Mouse (Mus musculus) spleen, postnatal 36 days (tissue): ENCODE measurements around the gene Agtr1a.

ENCODE experiments used
- DNase-seq, 2 experiments: peaks; one replicate each; pipeline ENCODE4 v3.0.0; 2022; ENCODE audit warnings: low spot score in 2 of 2, mixed read lengths in 1 of 2

Gene Agtr1a

DNA sequence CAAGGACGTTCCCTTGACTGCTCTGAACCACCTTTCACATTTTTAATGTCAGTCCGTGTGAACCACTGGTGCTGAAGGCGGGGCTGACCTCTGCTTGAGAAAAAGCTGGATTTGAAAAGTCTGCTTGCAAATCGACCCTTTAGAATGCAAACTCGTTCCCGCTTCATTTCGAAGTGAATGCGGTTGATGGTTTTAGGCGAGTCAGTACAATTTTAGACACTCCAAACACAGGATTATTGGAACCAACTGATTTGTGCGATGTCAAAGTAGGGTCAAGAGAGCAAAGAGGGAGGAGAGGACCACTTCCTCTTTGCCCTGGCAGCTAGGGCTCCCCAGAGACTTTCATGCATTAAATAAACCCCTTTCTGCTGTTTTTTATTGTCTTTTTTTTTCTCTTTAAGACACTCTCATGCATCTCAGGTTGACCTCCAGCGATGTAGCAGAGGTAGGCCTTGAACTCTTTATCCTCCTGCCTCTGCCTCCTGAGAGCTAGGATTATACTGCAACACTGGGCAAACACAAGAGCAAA, 27.9 kb downstream of the Agtr1a start:
- no peak for DNase-seq

DNA sequence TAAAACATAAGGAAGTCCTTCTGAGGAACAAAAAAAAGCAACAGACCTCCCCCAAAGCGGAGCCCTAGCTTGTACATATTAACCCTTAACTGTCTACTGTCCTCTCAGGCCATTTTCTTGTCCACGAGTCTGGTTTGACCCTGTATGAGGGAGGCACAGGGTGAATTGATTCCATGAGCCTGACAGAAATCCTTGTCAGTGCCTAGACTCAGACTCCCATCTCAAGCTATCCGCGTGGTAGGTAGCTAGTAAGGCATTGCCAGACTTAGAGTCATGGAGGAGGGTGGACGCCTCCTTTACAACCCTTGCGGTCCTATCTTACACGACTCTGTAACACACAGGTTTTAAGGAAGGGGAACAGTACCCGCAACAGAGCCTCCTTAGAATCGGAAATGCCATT, 28.5 kb downstream of the Agtr1a start:
- no peak for DNase-seq

DNA sequence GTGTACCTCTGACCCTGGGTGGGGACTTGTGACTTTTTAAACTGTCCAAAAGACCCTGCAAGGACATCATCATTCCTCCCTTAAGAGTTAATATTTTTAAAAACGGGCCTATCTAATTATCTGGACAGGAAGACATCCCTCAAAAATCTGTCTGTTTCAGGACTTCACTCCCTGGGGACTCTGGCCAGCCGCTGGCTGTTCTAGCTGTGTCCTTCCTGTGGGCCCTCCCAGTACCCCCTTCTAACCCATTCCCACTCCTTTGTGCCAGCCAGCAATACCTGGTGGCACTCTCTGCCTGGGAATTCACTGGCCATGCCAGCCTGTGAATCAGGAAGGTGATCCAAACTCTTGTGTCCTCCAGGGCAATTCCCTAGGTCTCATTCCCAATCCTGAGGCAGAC, 29.1 kb downstream of the Agtr1a start:
- no peak for DNase-seq

DNA sequence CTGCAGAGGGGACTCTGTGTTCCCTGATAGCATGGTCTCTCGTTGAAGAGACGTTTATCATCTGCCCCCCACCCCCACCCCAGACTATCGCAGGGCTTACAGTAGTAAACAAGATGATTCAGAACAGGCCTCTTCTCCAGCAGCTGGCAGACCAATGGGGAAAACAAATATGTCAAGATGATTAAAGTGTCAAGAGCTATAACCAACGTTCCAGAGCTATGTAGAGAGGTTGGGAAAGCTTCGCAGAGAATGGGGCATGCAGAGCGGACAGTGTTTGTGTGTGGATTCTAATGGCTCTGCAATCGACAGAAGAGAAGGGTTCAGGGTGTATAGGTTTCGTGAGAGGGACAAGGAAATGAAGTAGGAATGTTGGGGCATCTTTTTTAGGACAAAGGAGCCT, 31.9 kb downstream of the Agtr1a start:
- no peak for DNase-seq

DNA sequence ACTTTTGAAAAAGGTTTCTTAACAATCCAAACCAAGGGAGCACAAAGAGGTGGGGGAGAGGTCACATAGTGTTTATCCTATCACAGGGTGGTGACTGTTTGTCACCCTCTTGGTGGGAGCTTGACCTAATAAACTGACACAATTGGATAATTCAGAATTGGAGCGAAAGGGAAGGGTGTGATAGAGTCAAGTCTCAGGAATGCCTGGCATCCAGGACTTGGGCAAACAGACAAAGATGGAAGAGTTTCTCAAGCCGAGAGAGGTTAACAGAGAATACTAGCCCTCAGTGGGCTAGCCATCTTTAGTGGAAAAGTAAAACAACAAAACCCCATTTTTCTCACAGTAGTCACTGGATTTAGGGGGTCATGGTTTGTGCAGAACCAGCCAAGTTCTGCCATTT, 32.5 kb downstream of the Agtr1a start:
- DNase-seq, result no peak

DNA sequence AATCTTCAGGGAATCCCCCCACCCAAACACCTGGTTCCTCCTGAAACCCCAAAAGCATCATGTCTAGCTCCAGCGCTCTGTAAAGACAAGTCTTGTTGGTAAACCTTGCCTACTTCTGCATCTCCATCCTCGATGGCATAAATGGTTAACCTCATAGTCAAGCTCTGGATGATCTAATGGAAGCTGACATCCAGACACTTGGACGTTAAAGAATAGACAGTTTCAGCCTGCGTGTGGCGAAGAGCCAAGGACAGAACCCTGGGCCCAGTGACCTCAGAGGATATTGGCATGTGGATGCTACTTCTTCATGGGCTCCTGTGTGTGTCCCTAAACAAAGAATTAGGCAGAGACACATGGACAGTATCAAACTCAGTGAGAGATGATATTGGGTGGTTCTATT, 42.6 kb downstream of the Agtr1a start:
- no peak for DNase-seq

DNA sequence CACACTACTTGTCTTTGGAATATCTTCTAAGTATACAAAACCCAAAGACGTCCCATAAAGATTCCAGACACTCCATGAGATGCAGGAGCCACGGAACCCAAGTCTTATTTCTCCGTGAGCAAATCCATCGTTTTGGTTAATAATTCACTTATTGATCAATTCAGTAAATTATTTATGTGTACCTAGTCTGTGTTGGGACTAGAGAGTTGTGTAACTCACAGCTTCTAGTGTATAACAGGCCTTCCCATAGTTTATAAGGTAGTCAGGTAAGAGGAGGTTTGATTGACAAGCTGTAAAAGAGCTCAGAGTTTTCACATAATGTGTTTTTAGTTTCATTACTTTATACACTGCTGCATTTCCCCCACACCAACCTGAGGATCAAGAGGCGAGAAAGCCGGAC, 48.9 kb downstream of the Agtr1a start:
- DNase-seq, result no peak

DNA sequence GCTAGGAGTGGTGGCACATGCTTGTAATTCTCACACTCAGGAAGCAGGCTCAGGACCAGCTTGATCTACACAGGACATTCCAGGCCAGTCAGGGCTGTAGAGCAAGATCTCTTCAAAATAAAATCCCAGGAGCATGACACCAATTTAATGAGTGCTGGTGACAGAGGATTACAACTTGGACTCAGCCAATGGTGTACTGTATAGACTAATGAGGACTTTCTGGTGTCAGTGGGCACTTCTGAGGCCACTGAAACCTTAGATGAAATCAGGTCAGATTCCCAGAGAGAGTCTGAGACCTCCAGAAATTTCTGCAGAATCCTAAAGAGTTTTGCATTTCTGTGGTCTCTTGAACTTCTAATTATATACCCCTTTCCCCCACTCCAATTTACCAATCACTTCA, 57.9 kb downstream of the Agtr1a start:
- DNase-seq, result no peak

DNA sequence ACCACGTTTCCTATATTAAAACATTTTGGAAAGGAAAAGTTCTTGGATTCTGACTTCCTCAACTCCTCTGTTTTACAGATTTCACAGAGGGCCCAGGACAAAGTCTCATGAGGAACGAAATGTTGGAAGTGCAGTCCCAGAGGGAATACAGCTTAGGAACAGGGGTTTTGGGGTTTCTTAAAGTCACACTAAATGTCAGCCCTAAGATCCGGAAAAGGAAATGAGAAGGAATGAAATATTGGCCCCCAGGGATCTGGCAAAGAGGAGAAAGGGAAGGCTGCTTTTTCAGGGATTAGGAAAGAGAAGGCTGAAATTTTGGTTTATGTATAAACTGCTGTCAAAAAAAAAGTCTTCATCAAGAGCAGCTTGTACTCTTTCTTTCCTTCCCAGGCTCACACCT, 60.2 kb downstream of the Agtr1a start:
- DNase-seq, result no peak

DNA sequence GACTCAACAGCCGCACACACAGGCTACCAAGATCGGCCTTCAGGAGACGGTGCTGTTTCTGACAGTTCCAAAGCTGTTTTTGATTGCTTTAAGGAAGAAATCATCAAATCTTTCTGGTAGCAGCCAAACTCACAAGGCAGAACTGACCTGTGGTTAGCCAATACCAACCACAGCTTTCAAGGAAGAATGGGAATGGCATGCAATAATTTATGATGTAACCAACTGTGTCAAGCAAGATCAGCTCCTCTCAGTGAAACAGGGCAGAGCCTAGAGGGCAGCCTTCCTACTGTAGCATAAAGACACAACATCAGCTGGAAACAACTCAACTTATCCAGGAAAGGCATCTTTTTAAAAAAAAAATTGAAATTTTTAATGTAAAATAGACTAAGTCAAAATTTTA, 62.6 kb downstream of the Agtr1a start:
- no peak for DNase-seq

DNA sequence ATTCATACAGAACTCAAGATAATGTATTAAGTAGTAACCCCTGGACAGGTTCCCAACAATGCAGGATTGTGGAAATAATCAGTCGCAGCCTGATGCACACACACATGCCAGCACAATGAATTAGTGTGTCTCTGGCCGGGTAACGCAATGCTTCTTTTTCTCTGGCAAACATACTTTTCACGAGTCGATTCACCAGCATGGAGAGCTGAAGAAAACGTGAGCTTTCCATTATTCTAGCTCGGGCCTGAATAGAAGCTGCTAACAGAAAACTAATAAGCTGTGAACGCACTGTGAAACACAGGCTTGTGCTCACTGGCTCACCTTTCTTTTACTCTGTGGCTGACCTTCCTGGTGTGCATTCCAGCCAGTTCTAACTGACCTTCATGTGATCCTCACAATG, 64.4 kb downstream of the Agtr1a start:
- no peak for DNase-seq

DNA sequence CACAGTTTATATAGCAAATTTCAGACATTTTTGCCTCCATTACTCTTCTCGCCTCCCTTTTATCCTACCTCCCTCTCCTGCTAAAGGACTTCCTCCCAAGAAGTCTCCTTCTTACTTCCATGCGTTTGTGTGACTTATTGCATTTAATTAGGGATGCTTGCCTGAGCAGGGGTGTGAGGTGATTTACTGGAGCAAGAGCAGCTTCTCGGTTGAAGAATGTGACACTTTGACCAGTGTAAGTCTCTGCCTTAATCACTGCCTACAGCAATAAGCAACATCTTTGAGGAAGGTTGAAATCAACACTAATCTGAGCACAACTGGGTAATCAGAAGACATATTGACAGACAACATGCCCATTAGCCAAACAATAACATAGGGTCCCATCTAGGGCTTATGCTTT, 67.6 kb downstream of the Agtr1a start:
- no peak for DNase-seq

DNA sequence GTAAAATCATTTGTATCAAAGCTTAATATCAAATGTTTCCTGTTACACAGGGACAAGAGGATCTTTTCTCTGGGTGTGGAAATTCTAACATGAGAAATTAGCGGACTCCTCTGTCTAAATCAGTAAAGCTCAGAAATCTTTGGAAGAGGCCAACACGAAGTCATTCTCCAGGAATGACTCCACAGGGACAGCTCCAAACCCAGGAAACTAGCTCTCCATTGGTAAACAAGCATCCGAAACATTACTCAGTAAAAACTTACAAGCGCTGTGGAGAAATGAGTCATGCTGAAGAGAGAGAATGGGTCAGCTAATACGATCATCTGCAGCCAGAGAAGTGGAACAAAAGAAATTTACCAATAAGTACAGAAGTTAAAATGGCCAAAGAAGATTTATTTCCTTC, 82.4 kb downstream of the Agtr1a start:
- no peak for DNase-seq

DNA sequence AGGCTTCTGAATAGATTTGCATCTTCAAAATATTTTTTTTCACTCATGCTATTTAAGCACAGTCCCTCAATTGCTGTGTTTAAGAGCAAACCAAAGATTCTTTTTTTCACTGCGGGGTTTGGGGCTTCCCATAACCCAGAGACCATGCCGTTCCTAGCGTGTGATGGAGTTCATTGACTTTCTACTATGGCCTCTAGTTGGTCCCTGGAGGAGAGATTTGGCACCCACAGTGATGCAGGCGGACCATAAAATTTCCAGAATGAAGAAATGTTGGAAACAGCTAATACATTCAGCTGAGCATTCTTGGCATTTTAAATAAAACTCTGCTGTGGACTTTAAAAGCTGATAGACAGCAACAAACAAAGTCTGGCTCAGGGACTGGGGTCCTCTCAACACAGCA, 90.8 kb downstream of the Agtr1a start:
- no peak for DNase-seq

DNA sequence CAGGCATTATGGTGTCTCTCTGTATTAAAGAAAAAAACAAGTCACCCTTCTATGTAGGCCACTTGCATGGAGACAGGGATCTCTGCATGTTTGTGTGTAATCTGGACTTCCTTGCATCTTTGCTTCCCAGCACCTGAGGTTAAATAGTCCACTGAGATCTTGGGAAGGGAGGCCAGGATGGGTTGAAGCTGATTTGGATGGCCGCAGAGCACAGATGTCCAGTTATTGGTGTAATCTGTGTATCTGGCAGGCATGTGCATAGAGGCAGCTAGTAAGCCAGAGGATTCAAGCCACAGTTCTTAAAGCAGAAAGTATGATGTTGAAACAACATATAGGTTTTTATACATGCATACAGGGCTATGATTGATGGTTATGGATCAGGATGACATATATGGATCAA, 91.2 kb downstream of the Agtr1a start:
- DNase-seq, result no peak
